Mouse (Mus musculus): Measurements from ENCODE around the gene Gjd3.
"Not testable (repeated sequence)": the region's sequence is repeated elsewhere in the genome, so short reads cannot be mapped to it uniquely, and the experiment has no call there.

Gjd3 gene

GRCm38 (mm10) chr11:98982773-98983133 lies at the start of gene Gjd3:
Gene Gjd3, minus strand, starts transcription at chr11:98983016.
- no peak for DNase-seq

GRCm38 (mm10) chr11:99026899-99027440 lies 44.2 kb upstream of the Gjd3 start:
- no peak for DNase-seq

- DNase-seq: no peak
Measured at GRCm38 (mm10) chr11:99025878-99026277, 43.1 kb upstream of the Gjd3 start.

GRCm38 (mm10) chr11:99024468-99025134 lies 41.8 kb upstream of the Gjd3 start:
- DNase-seq: no peak

- peak; percentile 100 for DNase-seq
Measured at GRCm38 (mm10) chr11:99023500-99024467, 41.0 kb upstream of the Gjd3 start, which contains the start of gene Top2a. Gene Top2a, minus strand, starts transcription at chr11:99024189.

- DNase-seq: no peak
Measured at GRCm38 (mm10) chr11:99023094-99023493, 40.3 kb upstream of the Gjd3 start.

GRCm38 (mm10) chr11:99022384-99022933 lies 39.6 kb upstream of the Gjd3 start:
- no peak for DNase-seq

GRCm38 (mm10) chr11:99019844-99020243 lies 37.0 kb upstream of the Gjd3 start:
- DNase-seq: no peak

GRCm38 (mm10) chr11:99013856-99014255 lies 31.0 kb upstream of the Gjd3 start:
- no peak for DNase-seq

GRCm38 (mm10) chr11:99010706-99011105 lies 27.9 kb upstream of the Gjd3 start:
- no peak for DNase-seq

- no peak for DNase-seq
Measured at GRCm38 (mm10) chr11:99010124-99010523, 27.3 kb upstream of the Gjd3 start.

GRCm38 (mm10) chr11:99006788-99007187 lies 24.0 kb upstream of the Gjd3 start:
- no peak for DNase-seq

- no peak for DNase-seq
Measured at GRCm38 (mm10) chr11:98999243-98999642, 16.4 kb upstream of the Gjd3 start.

GRCm38 (mm10) chr11:98998776-98999175 lies 16.0 kb upstream of the Gjd3 start:
- no peak for DNase-seq

- no peak for DNase-seq
Measured at GRCm38 (mm10) chr11:98997659-98998058, 14.8 kb upstream of the Gjd3 start.

- DNase-seq: no peak
Measured at GRCm38 (mm10) chr11:98995987-98996386, 13.2 kb upstream of the Gjd3 start.

GRCm38 (mm10) chr11:98990866-98991265 lies 8.1 kb upstream of the Gjd3 start:
- DNase-seq: no peak

- DNase-seq: not testable (repeated sequence)
Measured at GRCm38 (mm10) chr11:98988260-98988659, 5.4 kb upstream of the Gjd3 start.

GRCm38 (mm10) chr11:98985542-98985941 lies 2.7 kb upstream of the Gjd3 start:
- DNase-seq: no peak

- DNase-seq: peak; percentile 18
Measured at GRCm38 (mm10) chr11:98983551-98983950, 735 bp upstream of the Gjd3 start.

- DNase-seq: peak; percentile 72
Measured at GRCm38 (mm10) chr11:98981997-98982772, 631 bp downstream of the Gjd3 start.

GRCm38 (mm10) chr11:98981289-98981996 lies 1.4 kb downstream of the Gjd3 start:
- no peak for DNase-seq
